Mouse (Mus musculus) kidney, embryonic 14.5 days (tissue): ENCODE data around the gene 6430548M08Rik. TPM values are rescaled to one million over a fixed set of nuclear protein-coding genes. Genes with fewer than 3 reads are reported as not detected.
A peak's percentile ranks its signal among the peaks of the same experiment; 100 is the strongest.

Experiments
- ATAC-seq: fragments of 200-750 bp; cut with Nextera tagmentation; 2 replicates; pipeline ENCODE4 v1.8.0; 2017; ENCODE audit warnings: moderate number of reproducible peaks, mild to moderate bottlenecking, moderate TSS enrichment, moderate library complexity; ENCODE audit not compliant: low FRiP score, low TSS enrichment
- H3K27ac ChIP-seq: fragments of 300-500 bp; sonication (generic); 2 replicates; pipeline ENCODE4 v1.5.1; 2014; ENCODE audit warnings: low read depth, mild to moderate bottlenecking, low read length, moderate library complexity, mixed read lengths
- H3K27me3 ChIP-seq: fragments of 300-500 bp; sonication (generic); 2 replicates; pipeline ENCODE4 v1.6.1; 2014; ENCODE audit warnings: mild to moderate bottlenecking, low read length; ENCODE audit not compliant: control insufficient read depth, insufficient read depth
- H3K36me3 ChIP-seq: fragments of 300-500 bp; sonication (generic); 2 replicates; pipeline ENCODE4 v1.6.1; 2014; ENCODE audit warnings: low read length, mixed read lengths; ENCODE audit not compliant: control insufficient read depth, insufficient read depth
- H3K4me1 ChIP-seq: fragments of 300-500 bp; sonication (generic); 2 replicates; pipeline ENCODE4 v1.6.1; 2014; ENCODE audit warnings: low read length, mixed read lengths; ENCODE audit not compliant: control insufficient read depth, insufficient read depth
- H3K4me2 ChIP-seq: fragments of 300-500 bp; sonication (generic); replicated peaks from 2 replicates; pipeline ENCODE4 v1.6.1; 2014; ENCODE audit warnings: low read depth, mild to moderate bottlenecking, low read length
- H3K4me3 ChIP-seq: fragments of 300-500 bp; sonication (generic); 2 replicates; pipeline ENCODE4 v1.5.1; 2014; ENCODE audit warnings: mild to moderate bottlenecking, low read length
- H3K9ac ChIP-seq: fragments of 300-500 bp; sonication (generic); 2 replicates; pipeline ENCODE4 v1.6.1; 2014; ENCODE audit warnings: low read depth, mild to moderate bottlenecking, low read length, moderate library complexity
- H3K9me3 ChIP-seq: fragments of 300-500 bp; sonication (generic); 2 replicates; pipeline ENCODE4 v1.6.1; 2016; ENCODE audit warnings: low read length; ENCODE audit not compliant: control insufficient read depth
- WGBS: fragments of 180-500 bp; shearing (Covaris S2); extraction: QIAGEN DNeasy Blood & Tissue Kit; methylation state at CpG from one replicate; pipeline ENCODE4 v1.1.7; 2014; 5-methylcytosine and 5-hydroxymethylcytosine counted together
- polyA plus RNA-seq: library from polyadenylated mRNA; unstranded; fragments of >200 nt; fragmentation: Nextera tagmentation; extraction: Ambion mirVana; gene quantifications from 2 replicates; pipeline ENCODE4 v1.2.1, GENCODE M21; 2014

The 6430548M08Rik gene
- polyA plus RNA-seq, result 2.4 and 3.9 TPM in 2 replicates

GRCm38 (mm10) chr8:120113758-120114255, at the start of gene 6430548M08Rik:
Gene 6430548M08Rik (plus strand): TSS chr8:120114152.
- Histone ChIP-seq H3K9ac (peak within 1 kb of the TSS; percentile 63), H3K4me3 (peak within 1 kb of the TSS; percentile 70), H3K4me2 (peak within 1 kb of the TSS; percentile 67), H3K9me3 (no peaks in the 10 kb centered on the region), H3K27ac (peak within 1 kb of the TSS; percentile 76), H3K27me3 (peaks cover 22% of the 10 kb centered on the region), H3K4me1 (peaks cover 12% of the 10 kb centered on the region; the same call in 1 of the 2 replicates), H3K36me3 (no peaks in the 10 kb centered on the region)
- ATAC-seq, result peak; percentile 96
- under 1% methylated on average over 60 of the region's 61 CpGs for WGBS

GRCm38 (mm10) chr8:120065611-120066010, 48.3 kb upstream of the 6430548M08Rik start:
- Histone ChIP-seq H3K4me1 (peaks cover 10% of the 10 kb centered on the region; the same call in 1 of the 2 replicates), H3K27me3 (no peaks in the 10 kb centered on the region), H3K4me3 (no peak overlapping the region), H3K36me3 (no peaks in the 10 kb centered on the region), H3K9ac (no peak overlapping the region), H3K27ac (no peak overlapping the region), H3K4me2 (no peak overlapping the region), H3K9me3 (no peaks in the 10 kb centered on the region)
- WGBS, result 90% methylated on average over 8 of the region's 8 CpGs
- no peak for ATAC-seq

GRCm38 (mm10) chr8:120066226-120066625, 47.7 kb upstream of the 6430548M08Rik start:
- H3K4me2 ChIP-seq, result no peak overlapping the region
- no peaks in the 10 kb centered on the region for H3K27me3 ChIP-seq
- H3K9me3 ChIP-seq, result no peaks in the 10 kb centered on the region
- H3K4me1 ChIP-seq, result peaks cover 10% of the 10 kb centered on the region; the same call in 1 of the 2 replicates
- no peak overlapping the region for H3K4me3 ChIP-seq
- no peaks in the 10 kb centered on the region for H3K36me3 ChIP-seq
- WGBS, result 93% methylated on average over 4 of the region's 4 CpGs
- H3K27ac ChIP-seq, result no peak overlapping the region
- H3K9ac ChIP-seq, result no peak overlapping the region
- no peak for ATAC-seq

GRCm38 (mm10) chr8:120067936-120068668, 45.9 kb upstream of the 6430548M08Rik start:
- no peaks in the 10 kb centered on the region for H3K27me3 ChIP-seq
- no peak overlapping the region; the same call in 1 of the 2 replicates for H3K9ac ChIP-seq
- peak; percentile 66 for ATAC-seq
- H3K36me3 ChIP-seq, result no peaks in the 10 kb centered on the region
- no peak overlapping the region for H3K4me3 ChIP-seq
- no peak overlapping the region; the same call in 1 of the 2 replicates for H3K4me2 ChIP-seq
- 25% methylated on average over 19 of the region's 19 CpGs for WGBS
- H3K4me1 ChIP-seq, result peaks cover 14% of the 10 kb centered on the region; the same call in 1 of the 2 replicates
- H3K27ac ChIP-seq, result no peak overlapping the region
- no peaks in the 10 kb centered on the region for H3K9me3 ChIP-seq

- Histone ChIP-seq H3K4me2 (no peak overlapping the region), H3K4me1 (peaks cover 19% of the 10 kb centered on the region), H3K36me3 (no peaks in the 10 kb centered on the region), H3K9ac (no peak overlapping the region), H3K4me3 (no peak overlapping the region), H3K9me3 (no peaks in the 10 kb centered on the region), H3K27me3 (no peaks in the 10 kb centered on the region), H3K27ac (peak overlapping the region; percentile 4; the same call in 1 of the 2 replicates)
- WGBS, result 25% methylated on average over 4 of the region's 4 CpGs
- peak; percentile 72; the same call in 1 of the 2 replicates for ATAC-seq
These were observed 42.3 kb upstream of the 6430548M08Rik start for GRCm38 (mm10) chr8:120071684-120072083.

GRCm38 (mm10) chr8:120072259-120072658, 41.7 kb upstream of the 6430548M08Rik start:
- Histone ChIP-seq H3K9me3 (no peaks in the 10 kb centered on the region), H3K27me3 (no peaks in the 10 kb centered on the region), H3K27ac (peak overlapping the region; percentile 76; the same call in 1 of the 2 replicates), H3K4me1 (peaks cover 19% of the 10 kb centered on the region), H3K36me3 (no peaks in the 10 kb centered on the region), H3K4me3 (no peak overlapping the region), H3K9ac (no peak overlapping the region), H3K4me2 (no peak overlapping the region)
- no peak for ATAC-seq
- WGBS, result 62% methylated on average over 9 of the region's 9 CpGs

- WGBS, result 68% methylated on average over 8 of the region's 8 CpGs
These were observed 41.1 kb upstream of the 6430548M08Rik start for GRCm38 (mm10) chr8:120072827-120073226.

GRCm38 (mm10) chr8:120074516-120074915, 39.4 kb upstream of the 6430548M08Rik start:
- Histone ChIP-seq H3K27ac (no peak overlapping the region), H3K36me3 (no peaks in the 10 kb centered on the region), H3K27me3 (no peaks in the 10 kb centered on the region), H3K9me3 (no peaks in the 10 kb centered on the region), H3K9ac (no peak overlapping the region), H3K4me1 (peaks cover 9% of the 10 kb centered on the region; the same call in 1 of the 2 replicates), H3K4me3 (no peak overlapping the region), H3K4me2 (no peak overlapping the region)
- ATAC-seq, result no peak
- WGBS, result 70% methylated on average over 6 of the region's 6 CpGs

More at GRCm38 (mm10) chr8:120072827-120073226, 41.1 kb upstream of the 6430548M08Rik start:
- no peak overlapping the region for H3K4me3 ChIP-seq
- H3K4me1 ChIP-seq, result peaks cover 17% of the 10 kb centered on the region
- no peak for ATAC-seq
- H3K9me3 ChIP-seq, result no peaks in the 10 kb centered on the region
- H3K27me3 ChIP-seq, result no peaks in the 10 kb centered on the region
- H3K9ac ChIP-seq, result no peak overlapping the region
- H3K4me2 ChIP-seq, result no peak overlapping the region
- peak overlapping the region; percentile 76 for H3K27ac ChIP-seq
- H3K36me3 ChIP-seq, result no peaks in the 10 kb centered on the region

- Histone ChIP-seq H3K4me3 (no peak overlapping the region), H3K9me3 (no peaks in the 10 kb centered on the region), H3K27ac (no peak overlapping the region), H3K36me3 (no peaks in the 10 kb centered on the region), H3K9ac (0 out of 2 replicates have a peak overlapping the region, but pooled peaks have one; percentile 12), H3K27me3 (no peaks in the 10 kb centered on the region), H3K4me1 (peaks cover 9% of the 10 kb centered on the region; the same call in 1 of the 2 replicates), H3K4me2 (no peak overlapping the region)
- no peak for ATAC-seq
- 62% methylated on average over 6 of the region's 6 CpGs for WGBS
These were observed 38.6 kb upstream of the 6430548M08Rik start for GRCm38 (mm10) chr8:120075347-120075746.
